Mouse (Mus musculus): ENCODE data around the gene Tspan32. TPM values are rescaled to one million over a fixed set of nuclear protein-coding genes. Genes with fewer than 3 reads are reported as not detected.

The Tspan32 gene
- polyA plus RNA-seq, 1 experiment from 2014 or later, result 6.8 TPM

DNA sequence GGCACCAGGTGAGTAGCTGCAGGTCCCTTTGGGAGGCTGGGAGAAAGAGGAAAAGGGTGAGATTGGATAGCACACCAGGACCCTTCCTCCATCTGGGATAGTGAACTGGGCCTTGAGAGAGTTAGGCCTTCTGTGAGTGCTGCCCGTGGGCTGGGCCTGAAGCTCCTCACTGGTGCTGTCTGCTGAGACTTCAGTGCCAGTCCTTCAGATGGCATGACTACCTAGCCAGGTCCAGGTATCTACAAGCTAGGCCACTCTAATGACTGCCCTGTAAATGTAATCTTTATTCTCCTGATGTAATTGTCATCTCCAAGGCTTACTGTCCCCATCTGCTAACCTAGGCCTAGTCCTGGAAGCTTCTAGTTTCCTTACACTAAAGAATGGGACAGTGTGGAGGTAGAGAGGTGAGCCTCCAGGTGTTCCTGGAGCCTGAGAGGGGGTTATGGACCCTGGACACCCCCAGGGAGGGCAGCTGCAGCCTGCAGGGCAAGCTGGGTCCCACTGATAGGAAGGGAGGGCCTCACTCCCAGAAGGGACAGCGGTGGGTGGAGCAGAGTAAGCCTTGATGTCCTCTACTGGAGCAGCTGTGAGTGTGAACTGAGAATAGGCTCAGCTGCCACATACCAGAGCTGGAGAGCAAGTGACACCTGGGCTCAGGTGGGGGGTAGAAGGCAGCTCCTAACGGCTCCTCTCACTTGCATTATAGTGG, 9.1 kb upstream of the Tspan32 start:
- WGBS, result 83% methylated on average over 3 of the region's 3 CpGs
- Histone ChIP-seq H3K27me3 (ENCODE audit: poor library complexity, severe bottlenecking) (no peaks in the 10 kb centered on the region), H3K9me3 (no peaks in the 10 kb centered on the region), H3K27ac (peak overlapping the region; percentile 36; the same call in 1 of the 2 replicates), H3K36me3 (replicated peaks) (no peaks in the 10 kb centered on the region), H3K4me3 (no peak overlapping the region), H3K4me1 (peaks cover 3% of the 10 kb centered on the region; the same call in 1 of the 2 replicates)
- no peak for DNase-seq (ENCODE audit: extremely low spot score, low spot score)

DNA sequence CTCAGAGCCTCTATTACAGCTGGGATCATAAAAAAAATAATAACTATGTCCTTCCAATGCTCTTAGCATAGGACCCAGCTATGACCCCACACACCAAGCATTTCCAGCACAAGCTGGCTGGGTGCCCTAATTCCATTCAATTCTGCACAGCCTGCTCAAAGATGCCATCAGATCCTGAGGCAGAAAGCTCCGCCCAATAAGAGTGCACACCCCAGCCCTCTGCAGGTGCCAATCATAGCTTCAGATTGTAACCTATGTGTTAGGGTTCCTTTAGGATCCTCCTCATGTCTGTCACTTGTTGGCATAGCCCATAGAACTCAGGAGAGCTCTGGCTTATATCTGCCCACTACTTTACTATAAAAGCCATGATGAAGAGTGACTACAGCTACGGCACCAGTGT, 7.8 kb upstream of the Tspan32 start:
- no peak for DNase-seq (ENCODE audit: extremely low spot score, low spot score)
- H3K9me3 ChIP-seq, result no peaks in the 10 kb centered on the region
- H3K27ac ChIP-seq, result no peak overlapping the region
- H3K36me3 ChIP-seq (replicated peaks), result no peaks in the 10 kb centered on the region
- H3K4me3 ChIP-seq, result no peak overlapping the region
- no peaks in the 10 kb centered on the region for H3K27me3 ChIP-seq (ENCODE audit: poor library complexity, severe bottlenecking)
- 89% methylated on average over 2 of the region's 2 CpGs for WGBS
- peaks cover 3% of the 10 kb centered on the region; the same call in 1 of the 2 replicates for H3K4me1 ChIP-seq

DNA sequence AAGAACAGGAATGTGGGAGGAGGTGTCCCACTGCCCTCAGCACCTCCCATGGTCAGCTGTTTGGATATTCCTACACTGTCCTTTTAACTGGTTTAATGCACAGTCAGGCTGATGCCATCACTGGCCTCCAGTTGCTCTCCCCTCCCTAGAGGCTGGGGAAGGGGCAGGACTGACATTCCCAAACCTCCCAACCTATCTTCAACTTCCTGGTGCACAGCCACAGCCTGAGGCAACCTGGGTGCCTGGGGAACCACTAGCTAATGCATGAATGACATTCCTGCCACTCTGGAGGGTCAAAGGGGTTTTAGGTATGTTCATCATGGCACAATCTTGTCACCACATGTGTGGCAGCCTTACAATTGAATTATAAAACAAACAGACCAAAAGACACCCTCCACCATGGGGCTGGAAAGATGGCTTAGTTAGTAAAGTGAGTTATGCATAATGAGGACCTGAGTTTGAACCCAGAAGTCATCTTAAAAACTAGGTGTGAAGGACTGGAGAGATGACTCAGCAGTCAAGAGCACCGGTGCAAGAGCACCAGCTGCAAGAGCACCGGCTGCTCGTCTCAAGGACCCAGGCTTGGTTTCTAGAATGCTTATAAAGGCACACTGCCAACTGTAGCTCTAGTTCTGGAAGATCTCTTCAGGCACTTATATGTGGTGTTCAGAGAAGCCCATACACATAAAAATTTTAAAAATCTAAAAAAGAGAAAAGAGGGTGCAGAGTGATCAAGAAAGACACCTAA, 7.3 kb upstream of the Tspan32 start:
- H3K4me1 ChIP-seq, result peaks cover 3% of the 10 kb centered on the region; the same call in 1 of the 2 replicates
- H3K4me3 ChIP-seq, result no peak overlapping the region
- 91% methylated on average over 3 of the region's 3 CpGs for WGBS
- H3K27me3 ChIP-seq (ENCODE audit: poor library complexity, severe bottlenecking), result no peaks in the 10 kb centered on the region
- H3K27ac ChIP-seq, result no peak overlapping the region
- no peaks in the 10 kb centered on the region for H3K36me3 ChIP-seq (replicated peaks)
- no peaks in the 10 kb centered on the region for H3K9me3 ChIP-seq
- no peak for DNase-seq (ENCODE audit: extremely low spot score, low spot score)

DNA sequence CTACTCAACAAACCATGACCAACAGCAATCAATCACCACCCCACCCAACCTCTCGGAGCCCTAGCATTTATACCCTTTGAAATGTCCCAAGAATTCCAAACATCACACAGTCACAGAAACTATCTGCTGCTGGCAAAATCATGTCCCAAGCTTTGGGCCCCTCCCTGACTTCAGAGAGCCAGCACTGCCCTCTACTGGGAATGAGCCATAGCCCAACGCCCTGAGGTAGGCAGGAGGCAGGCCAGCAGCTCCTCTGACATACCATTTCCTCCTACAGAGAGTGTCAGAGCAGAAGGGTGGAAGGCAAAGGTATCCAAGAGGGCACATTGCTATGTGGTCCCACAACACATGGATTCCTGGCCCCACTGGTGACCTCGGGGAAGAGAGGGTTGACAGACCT, 2.2 kb upstream of the Tspan32 start:
- Histone ChIP-seq H3K27ac (no peak overlapping the region), H3K4me3 (no peak overlapping the region), H3K27me3 (ENCODE audit: poor library complexity, severe bottlenecking) (no peaks in the 10 kb centered on the region), H3K9me3 (no peaks in the 10 kb centered on the region), H3K4me1 (peaks cover 6% of the 10 kb centered on the region), H3K36me3 (replicated peaks) (no peaks in the 10 kb centered on the region)
- DNase-seq (ENCODE audit: extremely low spot score, low spot score), result no peak
- WGBS, result 40% methylated on average over 3 of the region's 3 CpGs

DNA sequence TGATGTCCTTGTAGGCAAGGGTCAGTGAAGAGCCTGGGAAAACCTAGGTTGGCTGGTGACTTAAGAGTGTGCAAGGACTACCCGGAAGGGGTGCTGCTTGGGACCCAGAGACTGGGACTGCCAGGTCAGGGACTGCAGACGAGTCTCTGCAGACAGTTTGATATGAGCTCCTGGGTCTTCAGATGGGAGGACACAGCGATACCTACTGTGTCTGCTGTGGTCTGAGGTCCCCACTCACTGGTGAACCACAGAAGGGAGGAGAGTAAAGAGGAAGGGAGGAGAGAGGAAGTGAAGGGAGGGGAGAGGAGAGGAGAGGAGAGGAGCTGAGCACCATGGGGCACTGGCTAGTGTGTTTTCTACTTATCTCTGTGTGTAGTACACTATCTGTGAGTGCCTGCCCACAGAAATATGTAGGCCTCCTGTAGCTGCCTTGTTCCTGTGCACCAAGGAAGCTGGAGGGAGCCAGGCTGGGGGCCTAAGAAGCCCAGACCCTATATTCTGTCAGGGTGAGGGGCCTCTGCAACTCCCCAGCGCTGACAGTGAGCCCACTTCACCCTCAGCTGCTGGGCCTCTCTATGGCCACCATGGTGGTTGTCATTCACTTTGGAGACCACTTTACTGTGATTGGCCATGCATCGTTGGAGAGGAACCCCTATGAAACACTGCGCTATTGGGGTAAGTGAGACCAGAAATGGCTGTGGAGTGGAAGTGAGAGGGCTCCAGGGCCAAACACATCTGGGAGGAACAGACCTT, 674 bp downstream of the Tspan32 start:
- Histone ChIP-seq H3K36me3 (replicated peaks) (no peaks in the 10 kb centered on the region), H3K27ac (peak overlapping the region; percentile 71), H3K27me3 (ENCODE audit: poor library complexity, severe bottlenecking) (no peaks in the 10 kb centered on the region), H3K4me3 (peak overlapping the region; percentile 23), H3K9me3 (no peaks in the 10 kb centered on the region), H3K4me1 (peaks cover 26% of the 10 kb centered on the region)
- no peak for DNase-seq (ENCODE audit: extremely low spot score, low spot score)
- 92% methylated on average over 6 of the region's 6 CpGs for WGBS

DNA sequence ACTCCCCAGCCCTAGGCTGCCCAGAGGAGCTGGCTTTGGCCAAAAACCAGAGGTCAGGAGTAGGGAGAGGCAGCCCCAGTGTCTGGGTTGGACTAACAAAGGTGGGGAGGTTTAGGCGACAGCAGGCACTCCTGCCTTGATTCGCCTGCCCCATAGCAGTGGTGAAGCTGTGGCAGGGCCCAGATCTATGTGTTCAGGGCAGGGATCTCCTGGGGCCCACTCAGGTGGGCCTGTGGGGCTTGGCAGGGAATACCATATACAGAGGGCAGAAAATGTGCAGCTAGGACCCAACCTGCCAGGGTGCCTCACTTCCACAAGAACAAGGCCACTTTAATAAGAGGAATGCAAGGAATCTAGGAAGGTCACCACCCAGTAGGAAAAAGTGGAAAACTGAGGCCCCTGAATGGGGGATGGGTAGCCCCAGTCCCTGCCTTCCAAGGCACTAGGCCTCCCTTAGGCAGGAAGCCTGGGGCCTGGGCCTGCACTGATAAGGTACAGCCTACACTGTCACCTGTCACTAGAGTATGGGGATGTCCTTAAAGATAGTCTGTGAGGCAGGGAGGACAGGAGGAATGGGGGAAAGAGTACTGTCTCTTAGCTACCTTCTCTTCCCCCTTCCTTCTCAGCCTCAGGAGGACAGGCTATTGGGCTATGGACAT, 1.4 kb downstream of the Tspan32 start:
- Histone ChIP-seq H3K27me3 (ENCODE audit: poor library complexity, severe bottlenecking) (no peaks in the 10 kb centered on the region), H3K9me3 (no peaks in the 10 kb centered on the region), H3K4me1 (peaks cover 27% of the 10 kb centered on the region), H3K4me3 (peak overlapping the region; percentile 23), H3K27ac (peak overlapping the region; percentile 71), H3K36me3 (replicated peaks) (no peaks in the 10 kb centered on the region)
- DNase-seq (ENCODE audit: extremely low spot score, low spot score), result no peak
- WGBS, result 83% methylated on average over 2 of the region's 2 CpGs

DNA sequence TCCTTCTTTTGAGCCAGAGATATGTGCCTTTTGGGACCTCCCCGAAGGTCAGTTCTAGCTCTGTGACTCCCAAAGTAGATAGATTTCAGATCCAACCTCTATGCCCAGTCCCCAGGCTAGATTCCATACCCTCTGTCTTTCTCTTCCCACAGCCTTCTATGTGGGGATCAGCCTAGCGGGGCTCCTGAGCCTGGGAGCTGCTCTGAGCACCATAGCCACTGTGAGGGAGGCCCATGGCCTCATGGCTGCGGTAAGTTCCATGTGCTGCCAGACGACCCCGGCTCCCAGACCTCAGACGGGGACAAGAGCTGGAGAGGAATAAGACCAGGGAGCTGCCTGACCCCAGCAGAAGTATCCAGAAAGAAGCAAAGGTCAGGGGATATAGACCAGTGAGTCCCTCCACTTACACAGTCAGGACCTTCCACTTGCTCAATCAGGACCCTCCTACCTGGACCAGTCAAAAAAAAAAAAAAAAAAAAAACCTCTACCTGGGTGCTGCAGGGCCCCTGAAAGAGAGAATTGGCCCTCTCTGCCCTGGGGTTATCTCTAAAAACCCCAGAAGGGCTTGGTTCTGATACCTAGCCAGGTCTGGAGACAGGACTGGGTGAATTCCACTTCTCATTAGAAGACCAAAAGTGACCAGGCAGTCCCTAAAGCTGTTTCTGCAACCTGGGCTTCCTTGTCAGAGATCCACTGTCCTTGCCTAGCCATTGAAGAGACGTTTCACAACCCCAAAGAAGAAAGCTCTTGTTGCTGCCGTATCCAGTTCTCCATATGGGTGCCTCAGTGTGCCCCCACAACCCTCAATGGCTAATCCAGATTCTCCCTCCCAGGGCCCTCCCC, 2.1 kb downstream of the Tspan32 start:
- 91% methylated on average over 8 of the region's 8 CpGs for WGBS
- no peak for DNase-seq (ENCODE audit: extremely low spot score, low spot score)
- Histone ChIP-seq H3K27me3 (ENCODE audit: poor library complexity, severe bottlenecking) (no peaks in the 10 kb centered on the region), H3K4me1 (peaks cover 32% of the 10 kb centered on the region), H3K27ac (peak overlapping the region; percentile 71), H3K9me3 (no peaks in the 10 kb centered on the region), H3K4me3 (peak overlapping the region; percentile 23; the same call in 1 of the 2 replicates), H3K36me3 (replicated peaks) (no peaks in the 10 kb centered on the region)

DNA sequence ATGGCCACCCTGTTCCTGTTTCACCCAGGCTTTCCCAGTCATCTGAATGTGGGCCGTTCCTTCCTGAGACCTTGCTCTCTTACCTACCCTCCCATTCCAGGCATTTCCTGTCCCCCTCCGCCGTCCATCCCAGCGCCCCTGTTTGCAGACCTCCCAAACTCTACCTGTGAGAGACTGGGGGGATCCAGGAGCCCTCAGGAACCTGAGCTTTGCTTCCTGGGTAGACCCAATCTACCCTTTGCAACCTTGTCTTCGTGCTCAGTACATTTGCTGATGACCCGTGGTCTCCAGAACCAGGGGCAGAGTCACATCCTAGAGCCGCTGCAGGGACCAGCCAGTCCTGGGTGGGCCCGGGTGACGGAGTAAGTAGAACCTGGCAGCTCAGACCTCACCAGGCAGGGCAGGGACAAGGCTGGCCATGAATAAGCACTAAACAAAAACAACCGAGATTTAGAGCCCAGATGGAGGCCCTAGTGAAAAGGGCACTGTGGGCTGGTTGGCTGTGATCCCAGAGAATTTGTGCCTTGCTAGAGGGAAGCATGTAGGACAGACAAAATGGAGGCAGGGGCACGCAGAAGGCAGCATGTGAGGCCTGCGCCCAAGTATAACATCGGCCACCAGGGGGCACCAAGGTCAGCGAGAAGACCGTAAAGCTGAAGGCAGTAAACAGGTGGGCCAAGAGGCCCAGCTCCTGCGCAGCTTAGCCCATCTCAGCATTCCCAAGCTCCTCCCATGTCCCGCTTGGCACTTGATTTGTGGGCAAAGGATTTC, 2.9 kb downstream of the Tspan32 start:
- DNase-seq (ENCODE audit: extremely low spot score, low spot score), result peak; percentile 88
- no peaks in the 10 kb centered on the region for H3K9me3 ChIP-seq
- no peaks in the 10 kb centered on the region for H3K36me3 ChIP-seq (replicated peaks)
- H3K4me3 ChIP-seq, result peak overlapping the region; percentile 18
- H3K4me1 ChIP-seq, result peaks cover 32% of the 10 kb centered on the region
- H3K27me3 ChIP-seq (ENCODE audit: poor library complexity, severe bottlenecking), result no peaks in the 10 kb centered on the region
- 42% methylated on average over 17 of the region's 17 CpGs for WGBS
- H3K27ac ChIP-seq, result peak overlapping the region; percentile 71

DNA sequence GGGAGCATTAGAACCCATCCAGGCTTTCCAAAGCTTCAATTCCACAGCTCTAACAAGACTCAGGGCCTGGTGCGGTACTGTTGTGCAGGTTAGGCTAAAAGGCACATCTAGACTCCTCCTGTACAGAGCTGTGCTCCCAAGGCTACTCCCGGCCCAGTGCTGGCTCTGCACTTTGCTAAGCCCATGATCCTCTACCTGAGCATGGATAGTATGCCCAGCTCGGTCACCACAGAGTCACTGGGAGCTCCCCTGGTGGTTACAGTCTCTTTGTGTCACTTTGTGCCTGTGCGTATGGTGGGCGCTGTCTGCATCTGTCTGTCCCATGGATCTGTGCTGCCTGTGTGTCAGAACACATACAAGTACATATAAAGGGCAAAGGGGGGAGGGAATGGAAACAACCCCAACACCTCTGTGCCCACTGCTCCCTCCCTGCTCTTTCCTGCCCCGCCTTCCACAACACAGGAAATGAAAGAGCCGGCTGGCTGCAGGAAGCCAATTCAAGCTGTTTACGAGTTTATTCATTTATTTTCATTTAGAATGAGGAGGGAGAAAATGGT, 3.6 kb downstream of the Tspan32 start:
- peak overlapping the region; percentile 71 for H3K27ac ChIP-seq
- H3K4me3 ChIP-seq, result peak overlapping the region; percentile 18
- H3K36me3 ChIP-seq (replicated peaks), result no peaks in the 10 kb centered on the region
- WGBS, result 67% methylated on average over 8 of the region's 8 CpGs
- H3K9me3 ChIP-seq, result no peaks in the 10 kb centered on the region
- H3K27me3 ChIP-seq (ENCODE audit: poor library complexity, severe bottlenecking), result no peaks in the 10 kb centered on the region
- no peak for DNase-seq (ENCODE audit: extremely low spot score, low spot score)
- H3K4me1 ChIP-seq, result peaks cover 32% of the 10 kb centered on the region

DNA sequence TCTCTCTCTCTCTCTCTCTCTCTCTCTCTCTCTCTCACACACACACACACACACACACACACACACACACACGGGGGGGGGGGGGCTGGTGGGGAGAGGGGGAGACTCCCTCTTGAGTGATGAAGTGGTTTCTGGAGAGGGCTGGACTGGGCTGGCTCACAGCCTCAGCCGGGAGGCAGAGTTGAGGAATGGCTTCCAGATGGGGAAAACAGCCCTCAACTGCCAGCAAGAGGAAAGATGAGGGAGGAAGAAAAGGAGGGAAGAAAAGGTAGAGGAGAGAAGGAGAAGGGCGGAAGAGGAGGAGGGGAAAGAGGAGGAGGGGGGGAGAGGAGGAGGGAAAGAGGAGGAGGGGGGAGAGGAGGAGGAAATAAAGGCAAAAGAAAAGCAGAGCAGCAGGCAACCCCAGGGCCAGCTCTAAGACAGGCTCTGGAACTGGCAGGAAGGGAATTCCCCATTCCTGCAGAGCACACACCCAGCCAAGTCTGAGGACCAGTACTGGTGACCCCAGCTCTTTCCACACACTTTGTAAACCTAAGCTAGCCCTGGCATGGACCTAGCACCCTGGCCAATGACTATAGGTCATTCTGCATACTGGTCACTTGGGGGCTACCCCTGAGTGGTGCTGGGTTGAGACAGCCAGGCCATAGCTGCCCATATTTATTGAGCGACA, 4.3 kb downstream of the Tspan32 start:
- Histone ChIP-seq H3K9me3 (no peaks in the 10 kb centered on the region), H3K27ac (peak overlapping the region; percentile 71), H3K4me3 (no peak overlapping the region), H3K27me3 (ENCODE audit: poor library complexity, severe bottlenecking) (no peaks in the 10 kb centered on the region), H3K36me3 (replicated peaks) (no peaks in the 10 kb centered on the region), H3K4me1 (peaks cover 35% of the 10 kb centered on the region)
- 62% methylated on average over 3 of the region's 4 CpGs for WGBS
- DNase-seq (ENCODE audit: extremely low spot score, low spot score), result no peak

DNA sequence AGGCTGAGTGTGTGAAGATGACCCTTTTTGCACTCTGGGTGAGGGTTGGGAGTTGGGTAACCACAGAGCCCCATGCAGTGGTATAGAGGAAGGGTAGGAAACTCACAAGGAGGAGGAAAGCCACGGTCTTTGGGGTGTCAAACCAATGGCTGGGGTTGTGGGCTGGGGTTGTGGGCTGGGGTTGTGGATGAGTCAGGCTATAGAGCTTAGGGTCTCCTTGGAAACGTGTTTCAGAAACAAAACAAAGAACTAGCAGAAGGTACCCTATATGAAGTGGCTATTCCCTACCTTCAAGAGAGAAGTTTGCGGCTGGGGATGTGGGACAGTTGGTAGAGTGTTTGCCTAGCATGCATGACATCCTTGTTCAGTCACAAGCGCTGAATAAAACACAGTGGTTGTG, 5.2 kb downstream of the Tspan32 start:
- Histone ChIP-seq H3K4me3 (no peak overlapping the region), H3K27ac (no peak overlapping the region), H3K27me3 (ENCODE audit: poor library complexity, severe bottlenecking) (no peaks in the 10 kb centered on the region), H3K36me3 (replicated peaks) (no peaks in the 10 kb centered on the region), H3K9me3 (no peaks in the 10 kb centered on the region), H3K4me1 (peaks cover 35% of the 10 kb centered on the region)
- no peak for DNase-seq (ENCODE audit: extremely low spot score, low spot score)
- WGBS, result 90% methylated on average over 4 of the region's 4 CpGs

Data from forebrain, embryonic 10.5 days (tissue).